Mouse (Mus musculus): ENCODE measurements around the gene Lgals8.

The Lgals8 gene

GRCm38 (mm10) chr13:12460443-12460842 is 4.3 kb downstream of the Lgals8 start:
- DNase-seq: peak; percentile 79

GRCm38 (mm10) chr13:12456711-12457110 is 8.0 kb downstream of the Lgals8 start:
- DNase-seq: no peak

GRCm38 (mm10) chr13:12454686-12455390 is 9.9 kb downstream of the Lgals8 start:
- DNase-seq: no peak

GRCm38 (mm10) chr13:12453150-12453549 is 11.6 kb downstream of the Lgals8 start:
- DNase-seq: no peak

GRCm38 (mm10) chr13:12442008-12442587 is 22.6 kb downstream of the Lgals8 start:
- peak; percentile 63 for DNase-seq

GRCm38 (mm10) chr13:12440813-12441212 is 23.9 kb downstream of the Lgals8 start:
- DNase-seq: no peak

DNA sequence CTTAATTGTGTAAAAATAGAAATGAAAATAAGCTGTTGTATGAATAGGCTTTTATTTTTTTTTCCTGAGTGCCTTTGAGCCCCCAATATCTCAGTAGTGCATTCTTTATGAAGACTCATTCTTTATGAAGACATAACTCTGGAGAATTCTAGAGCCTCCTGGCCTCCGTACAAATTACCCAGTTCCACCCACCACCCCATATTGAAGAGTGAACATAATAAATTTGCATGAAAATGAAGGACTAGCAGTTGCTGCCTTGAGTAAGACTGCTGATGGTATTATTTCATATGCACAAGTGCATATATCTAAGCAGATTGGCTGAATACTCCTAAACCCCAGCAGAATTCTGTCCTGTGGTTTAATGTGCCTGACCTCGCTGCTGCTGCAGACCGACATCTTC is 25.2 kb downstream of the Lgals8 start:
- no peak for DNase-seq

DNA sequence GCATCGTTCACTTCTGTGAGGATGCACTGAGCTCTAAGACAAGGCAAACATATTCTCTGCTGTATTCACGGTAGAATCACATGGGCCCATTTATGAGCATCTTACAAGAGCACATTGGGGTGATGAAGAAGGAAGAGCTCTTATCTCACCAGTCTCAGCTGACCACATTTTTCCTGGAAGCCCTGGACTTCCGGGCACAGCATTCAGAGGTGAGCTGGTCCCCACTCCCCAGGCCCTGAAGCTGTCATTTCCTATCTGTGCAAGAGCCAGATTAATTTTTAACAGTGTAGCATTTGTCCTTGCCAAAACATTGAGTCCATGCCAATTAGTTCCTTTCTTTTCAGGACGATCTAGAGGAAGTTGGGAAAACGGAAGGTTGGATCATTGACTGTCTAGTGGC is 30.9 kb downstream of the Lgals8 start:
- DNase-seq: no peak

GRCm38 (mm10) chr13:12428556-12428955 is 36.2 kb downstream of the Lgals8 start:
- DNase-seq: no peak

DNA sequence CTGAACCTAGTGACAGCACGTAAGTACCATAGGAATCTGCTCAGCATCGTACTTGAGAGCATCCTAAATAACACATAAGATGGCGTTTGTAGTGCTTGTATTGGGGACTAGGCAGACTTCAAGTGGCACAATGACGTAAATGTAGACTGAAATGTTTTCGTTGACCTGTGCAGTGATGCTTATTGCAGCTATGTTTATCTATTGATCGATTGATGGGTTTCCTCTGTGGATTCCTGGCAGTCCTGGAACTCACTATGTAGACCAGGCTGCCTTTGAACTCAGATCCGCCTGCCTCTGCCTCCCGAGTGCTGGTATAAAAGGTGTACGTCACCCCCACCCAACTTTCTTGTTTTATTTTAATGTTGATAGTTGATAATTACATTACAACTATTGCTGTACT is 44.1 kb downstream of the Lgals8 start:
- DNase-seq: no peak

DNA sequence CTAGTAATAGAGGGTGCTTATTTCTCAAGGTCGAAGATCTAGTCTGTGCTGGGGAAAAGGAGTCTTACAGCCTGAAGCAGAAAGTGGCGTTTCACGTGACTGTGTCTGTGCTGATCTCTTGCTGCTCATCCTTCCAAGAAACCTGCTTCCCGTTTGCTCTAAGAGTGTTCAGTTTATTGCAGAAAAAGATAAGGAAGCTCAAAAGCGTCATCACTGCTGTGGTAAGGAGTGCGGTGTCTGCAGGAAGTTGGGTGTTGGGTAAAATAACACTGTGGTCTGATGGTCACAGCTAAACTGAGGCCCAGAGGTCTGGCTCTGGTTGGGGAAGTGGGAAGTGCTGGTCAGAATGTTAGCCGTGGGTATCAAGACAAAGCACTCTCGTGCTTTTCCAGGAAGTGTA is 52.7 kb downstream of the Lgals8 start:
- no peak for DNase-seq

GRCm38 (mm10) chr13:12408343-12409066 is 56.2 kb downstream of the Lgals8 start:
- DNase-seq: no peak

DNA sequence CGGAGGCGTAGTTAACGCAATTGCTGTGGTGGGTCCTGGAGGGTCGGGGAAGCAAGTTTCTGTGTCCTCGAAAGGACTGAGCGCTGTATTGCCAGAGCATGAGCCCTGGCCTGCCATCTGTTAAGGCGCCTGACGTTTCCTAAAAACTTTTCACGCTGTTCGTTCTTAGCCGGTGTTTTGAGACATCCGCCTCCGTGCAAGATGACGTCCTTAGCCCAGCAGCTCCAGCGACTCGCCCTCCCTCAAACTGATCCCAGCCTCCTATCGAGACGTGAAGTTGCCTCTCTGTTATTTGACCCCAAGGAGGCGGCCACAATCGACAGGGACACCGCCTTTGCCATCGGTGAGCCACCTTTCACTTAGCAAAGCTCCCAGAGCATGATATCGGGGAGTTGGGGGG is 69.2 kb downstream of the Lgals8 start:
- no peak for DNase-seq

- peak; percentile 95 for DNase-seq
Observed at GRCm38 (mm10) chr13:12394609-12395505, 69.9 kb downstream of the Lgals8 start, which contains the start of gene Heatr1. Heatr1 (plus strand) TSS chr13:12395027.

Measured in right cerebral cortex, adult 18-20 months (tissue).